Mouse (Mus musculus) embryonic fibroblast, embryonic 13.5 days (primary cell): ENCODE results near the gene Avp. TPM values are rescaled to one million over a fixed set of nuclear protein-coding genes. Genes with fewer than 3 reads are reported as not detected.
"Not testable (repeated sequence)": the region's sequence is repeated elsewhere in the genome, so short reads cannot be mapped to it uniquely, and the experiment has no call there.

Source experiments
- H3K27ac ChIP-seq: 2 replicates; pipeline ENCODE4 v1.5.1; 2012; ENCODE audit warnings: low read length, control low read depth, inconsistent platforms; ENCODE audit not compliant: insufficient read depth
- H3K4me1 ChIP-seq: 2 replicates; pipeline ENCODE4 v1.6.1; 2011; ENCODE audit warnings: low read length; ENCODE audit not compliant: control insufficient read depth, insufficient read depth
- H3K4me3 ChIP-seq: 2 replicates; pipeline ENCODE4 v1.5.1; 2011; ENCODE audit warnings: mild to moderate bottlenecking, control low read depth, low read length; ENCODE audit not compliant: insufficient read depth
- CTCF ChIP-seq: IDR thresholded peaks from 2 replicates; pipeline ENCODE4 v1.5.1; 2011; ENCODE audit warnings: mild to moderate bottlenecking, control low read depth, low read length, moderate library complexity, borderline replicate concordance; ENCODE audit not compliant: insufficient read depth
- POLR2A ChIP-seq: IDR thresholded peaks from 2 replicates; pipeline ENCODE4 v1.6.1; 2011; ENCODE audit warnings: low read depth, mild to moderate bottlenecking, control low read depth, low read length, moderate library complexity
- polyA plus RNA-seq: library from polyadenylated mRNA; stranded (reverse); fragments of >200 nt; gene quantifications from 2 replicates; pipeline ENCODE4 v1.2.4, GENCODE M21; 2011; ENCODE audit warnings: low read depth; ENCODE audit not compliant: missing spikeins, insufficient read length

Gene Avp
- polyA plus RNA-seq, 1 experiment: not detected

DNA sequence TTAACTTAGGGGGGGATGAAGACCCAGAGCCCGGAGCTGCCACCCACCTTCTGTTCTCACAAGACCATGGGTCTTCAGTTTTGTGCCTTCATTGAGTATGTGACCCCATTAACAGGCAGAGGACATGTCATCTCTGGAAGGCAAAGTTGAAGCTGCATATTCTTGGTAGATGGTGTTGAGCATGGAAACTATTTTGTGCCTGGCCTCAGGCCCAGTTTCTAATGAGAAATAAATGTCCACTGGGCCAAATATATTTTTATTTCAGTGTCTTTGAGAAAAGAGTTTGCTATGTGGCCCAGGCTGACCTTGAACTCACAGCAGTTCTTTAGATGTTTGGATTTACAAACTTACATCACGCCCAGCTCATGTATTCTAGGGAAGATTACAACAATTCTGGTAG lies 7.4 kb upstream of the Avp start:
- H3K27ac ChIP-seq: no peak overlapping the region
- TF ChIP-seq POLR2A: no peak
- no peak for TF ChIP-seq CTCF
- H3K4me1 ChIP-seq: no peaks in the 10 kb centered on the region
- no peak overlapping the region for H3K4me3 ChIP-seq

DNA sequence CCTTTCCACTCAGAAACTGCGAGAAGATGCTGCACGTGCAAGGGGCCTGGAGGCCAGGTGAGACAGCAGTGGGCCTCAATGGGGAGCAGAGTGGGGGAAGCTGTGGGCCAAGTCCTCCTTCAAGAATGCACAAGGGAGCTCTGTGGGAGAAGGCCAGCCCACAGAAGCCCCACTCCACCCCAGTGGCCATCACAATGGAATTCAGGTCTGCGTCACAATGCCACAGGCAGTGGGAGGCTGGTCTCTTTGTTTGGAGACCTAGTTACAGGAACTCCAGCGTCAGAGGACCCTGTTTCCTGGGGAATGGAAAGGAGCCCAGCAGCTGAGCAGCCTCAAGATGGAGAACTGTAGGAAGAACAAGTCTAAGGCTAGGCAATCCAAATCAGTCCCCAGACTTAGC lies 6.8 kb upstream of the Avp start:
- Histone ChIP-seq H3K4me1 (no peaks in the 10 kb centered on the region), H3K27ac (no peak overlapping the region)
- TF ChIP-seq CTCF (no peak), POLR2A (no peak)

DNA sequence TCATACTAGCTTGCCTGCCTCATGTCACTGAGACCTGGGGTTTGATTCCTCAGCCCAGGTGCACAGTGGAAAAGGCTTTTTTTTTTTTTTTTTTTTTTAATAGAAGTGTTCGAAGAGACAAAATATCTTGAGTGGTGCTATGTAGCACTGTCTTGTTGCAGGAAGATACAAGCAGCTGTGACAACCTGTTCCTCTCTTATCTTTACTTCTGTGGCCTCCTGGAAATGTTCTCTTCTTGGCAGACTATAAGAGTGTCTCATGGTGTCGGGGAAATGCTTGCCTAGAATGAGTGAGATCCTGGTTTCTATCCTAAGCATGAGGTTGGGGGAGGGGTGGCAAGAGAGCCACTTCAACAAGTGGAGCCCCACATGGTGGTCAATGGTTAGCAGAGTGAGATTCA lies 6.0 kb upstream of the Avp start:
- Histone ChIP-seq H3K27ac (no peak overlapping the region), H3K4me3 (no peak overlapping the region), H3K4me1 (no peaks in the 10 kb centered on the region)
- TF ChIP-seq POLR2A (no peak), CTCF (no peak)

More for the DNA sequence above, 6.8 kb upstream of the Avp start:
- no peak overlapping the region for H3K4me3 ChIP-seq

DNA sequence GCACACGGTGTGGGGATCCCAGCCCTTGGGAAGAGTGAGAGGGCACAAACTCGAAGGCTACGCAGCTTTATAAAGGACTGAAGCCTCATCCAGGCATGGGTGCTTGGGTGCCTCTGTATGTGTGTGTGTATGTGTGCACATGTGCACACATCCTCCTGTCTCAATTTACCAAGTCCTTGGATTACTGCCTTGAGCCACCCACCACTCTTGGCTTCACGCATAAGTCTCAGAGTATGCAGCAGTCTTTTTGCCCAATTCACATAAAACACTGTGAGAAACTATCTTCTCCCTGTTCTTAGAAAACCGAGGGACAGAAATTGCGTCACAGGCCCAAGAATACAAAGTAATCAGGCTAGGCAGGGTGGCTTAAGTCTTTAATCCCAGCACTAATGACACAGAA lies 3.7 kb upstream of the Avp start:
- no peak overlapping the region for H3K27ac ChIP-seq
- no peak overlapping the region for H3K4me3 ChIP-seq
- no peak for TF ChIP-seq CTCF
- no peak for TF ChIP-seq POLR2A
- H3K4me1 ChIP-seq: no peaks in the 10 kb centered on the region

DNA sequence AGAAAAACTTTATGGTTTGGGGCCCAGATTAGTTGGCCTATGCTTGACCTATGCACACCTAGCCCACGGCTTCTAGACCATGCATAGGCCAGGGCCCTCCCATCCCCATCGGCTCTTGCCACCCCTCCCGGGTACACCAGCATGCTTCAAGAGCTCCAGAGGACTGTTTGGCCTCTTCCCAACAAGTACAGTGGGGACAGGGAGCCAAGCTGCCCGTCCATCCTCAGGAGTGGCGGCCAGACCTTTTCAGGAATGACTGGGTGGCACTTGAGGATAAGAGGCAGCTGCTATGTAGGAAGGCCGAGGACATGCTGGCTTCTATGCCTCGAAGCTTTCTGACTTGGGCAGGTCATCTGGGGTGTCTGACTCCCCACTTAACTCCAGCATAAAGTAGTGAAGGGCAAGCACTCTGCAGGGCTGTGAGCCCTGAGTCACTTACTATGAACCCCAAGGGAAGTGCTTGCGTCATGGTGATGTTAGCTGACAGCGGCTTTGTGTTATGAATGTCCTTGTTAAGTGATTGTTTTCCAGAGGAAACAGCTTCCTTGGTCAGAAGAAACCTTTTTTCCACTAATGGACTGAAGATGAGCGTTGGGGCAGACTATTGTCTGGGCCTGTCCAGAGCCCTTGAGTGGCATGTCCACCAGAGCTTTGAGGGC lies 1.7 kb upstream of the Avp start:
- H3K27ac ChIP-seq: no peak overlapping the region
- no peak for TF ChIP-seq POLR2A
- TF ChIP-seq CTCF: no peak
- H3K4me3 ChIP-seq: no peak overlapping the region
- H3K4me1 ChIP-seq: no peaks in the 10 kb centered on the region

DNA sequence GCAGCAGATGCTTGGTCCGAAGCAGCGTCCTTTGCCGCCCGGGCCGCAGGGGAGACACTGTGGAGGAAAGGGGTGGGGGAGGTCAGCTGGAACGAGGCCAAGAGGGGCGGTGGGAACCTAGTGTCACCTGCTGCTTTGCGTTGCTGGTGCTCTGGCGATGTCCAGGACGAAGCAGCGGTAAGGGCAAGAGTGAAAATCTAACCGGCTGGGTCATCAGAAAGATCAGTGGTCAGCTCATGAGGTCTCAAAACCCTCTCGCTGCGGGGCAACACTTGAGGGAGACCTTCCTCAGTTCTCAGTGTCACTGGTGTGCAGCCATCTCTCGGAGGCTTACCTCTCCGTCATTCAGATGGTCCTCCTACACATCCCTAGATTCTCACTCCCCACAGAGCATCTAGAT lies 1.2 kb downstream of the Avp start:
- TF ChIP-seq POLR2A (no peak), CTCF (no peak)
- no peak overlapping the region for H3K4me3 ChIP-seq
- no peaks in the 10 kb centered on the region for H3K4me1 ChIP-seq
- H3K27ac ChIP-seq: no peak overlapping the region

DNA sequence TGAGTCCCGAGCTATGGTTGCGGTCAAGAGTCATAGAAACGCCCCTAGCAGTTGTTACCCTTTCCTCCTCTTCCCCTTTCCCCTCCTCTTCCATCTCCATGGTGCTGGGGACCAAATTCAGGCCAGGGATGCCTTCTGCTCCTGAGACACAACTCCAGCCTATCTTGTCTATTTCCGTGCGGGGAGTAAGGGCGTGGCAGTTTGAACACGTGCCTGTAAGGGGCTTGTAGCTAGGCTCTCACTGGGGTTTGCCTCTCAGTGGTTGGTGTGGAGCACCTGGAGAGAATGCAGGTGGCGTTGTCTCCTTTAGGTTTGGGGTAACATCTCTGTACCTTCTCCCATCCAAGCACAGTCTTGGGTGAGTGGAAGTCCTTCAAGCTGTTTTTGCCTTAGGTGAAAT lies 2.6 kb downstream of the Avp start:
- H3K4me1 ChIP-seq: no peaks in the 10 kb centered on the region
- no peak for TF ChIP-seq POLR2A
- no peak for TF ChIP-seq CTCF
- no peak overlapping the region for H3K27ac ChIP-seq
- H3K4me3 ChIP-seq: no peak overlapping the region

DNA sequence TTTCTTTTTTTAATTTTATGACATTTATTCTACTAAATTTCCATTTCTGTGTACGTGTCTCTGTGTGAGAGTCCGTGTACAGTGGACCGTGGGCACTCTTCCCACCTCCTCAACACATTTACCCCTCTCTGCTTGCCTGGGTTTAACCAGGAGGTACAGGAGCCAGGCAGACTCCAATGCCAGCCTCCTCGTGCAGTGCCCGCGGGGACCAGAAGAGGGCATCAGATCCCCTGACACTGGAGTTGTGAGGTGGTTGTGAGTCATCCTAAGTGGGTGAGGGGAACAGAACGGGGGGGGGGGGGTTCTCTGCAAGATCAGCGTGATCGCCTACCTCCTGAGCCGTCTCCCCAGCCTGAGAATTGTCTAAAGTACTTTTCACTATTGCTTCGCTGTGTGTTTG lies 4.2 kb downstream of the Avp start:
- no peak for TF ChIP-seq POLR2A
- peak; percentile 60; the same call in 1 of the 2 replicates for TF ChIP-seq CTCF
- Histone ChIP-seq H3K27ac (no peak overlapping the region), H3K4me1 (no peaks in the 10 kb centered on the region), H3K4me3 (no peak overlapping the region)

DNA sequence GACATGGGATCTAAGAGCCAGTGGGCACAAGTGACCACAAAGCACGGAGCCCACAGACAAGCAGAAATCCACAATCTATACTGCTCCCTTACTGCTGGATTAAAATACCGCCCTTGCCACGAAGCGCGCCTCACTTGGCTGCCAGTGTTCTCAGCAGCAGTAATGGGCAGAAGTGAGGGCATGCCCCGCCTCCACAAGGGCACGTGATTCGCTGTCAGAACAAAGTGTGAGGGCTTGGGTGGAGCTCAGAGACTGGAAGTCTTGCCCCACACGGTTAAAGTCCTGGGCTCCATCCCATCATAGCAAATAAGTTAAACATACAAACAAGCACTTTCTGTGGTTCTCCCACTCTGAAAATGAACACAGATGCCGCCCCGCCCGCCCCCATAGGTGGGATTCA lies 4.7 kb downstream of the Avp start:
- TF ChIP-seq CTCF (no peak), POLR2A (no peak)
- Histone ChIP-seq H3K4me3 (no peak overlapping the region), H3K27ac (no peak overlapping the region), H3K4me1 (no peaks in the 10 kb centered on the region)

DNA sequence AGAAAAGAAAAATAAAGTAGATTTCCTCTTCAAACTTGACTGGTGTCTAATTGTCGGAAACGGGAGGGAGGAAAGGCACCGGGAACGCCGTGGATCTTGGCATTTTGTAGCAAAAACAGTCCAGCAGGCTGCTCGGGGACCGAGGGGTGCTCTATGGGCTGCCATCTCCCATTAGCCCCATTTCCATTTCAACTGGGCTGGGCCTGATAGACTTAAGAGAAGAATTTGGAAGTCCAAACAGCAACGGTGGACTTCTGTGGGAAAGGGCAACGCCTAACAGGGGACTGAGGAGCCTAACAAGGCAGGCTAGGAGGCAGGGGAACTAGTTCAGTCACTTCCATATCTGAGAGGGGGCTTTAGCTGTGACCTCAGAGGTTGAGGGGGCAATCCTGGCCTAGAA lies 5.3 kb downstream of the Avp start:
- no peak overlapping the region for H3K4me3 ChIP-seq
- no peak for TF ChIP-seq POLR2A
- no peak for TF ChIP-seq CTCF
- no peaks in the 10 kb centered on the region for H3K4me1 ChIP-seq
- no peak overlapping the region for H3K27ac ChIP-seq

DNA sequence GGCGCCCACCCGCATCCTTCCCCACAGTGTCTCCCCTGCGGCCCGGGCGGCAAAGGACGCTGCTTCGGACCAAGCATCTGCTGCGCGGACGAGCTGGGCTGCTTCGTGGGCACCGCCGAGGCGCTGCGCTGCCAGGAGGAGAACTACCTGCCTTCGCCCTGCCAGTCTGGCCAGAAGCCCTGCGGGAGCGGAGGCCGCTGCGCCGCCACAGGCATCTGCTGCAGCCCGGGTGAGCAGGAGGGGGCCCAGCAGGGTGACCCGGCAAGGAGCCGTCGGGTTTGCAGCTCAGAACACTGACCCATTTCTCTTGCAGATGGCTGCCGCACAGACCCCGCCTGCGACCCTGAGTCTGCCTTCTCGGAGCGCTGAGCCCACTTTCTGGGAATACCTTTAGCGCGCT lies 5.8 kb downstream of the Avp start:
- not testable (repeated sequence) for H3K4me3 ChIP-seq, H3K27ac ChIP-seq, H3K4me1 ChIP-seq

DNA sequence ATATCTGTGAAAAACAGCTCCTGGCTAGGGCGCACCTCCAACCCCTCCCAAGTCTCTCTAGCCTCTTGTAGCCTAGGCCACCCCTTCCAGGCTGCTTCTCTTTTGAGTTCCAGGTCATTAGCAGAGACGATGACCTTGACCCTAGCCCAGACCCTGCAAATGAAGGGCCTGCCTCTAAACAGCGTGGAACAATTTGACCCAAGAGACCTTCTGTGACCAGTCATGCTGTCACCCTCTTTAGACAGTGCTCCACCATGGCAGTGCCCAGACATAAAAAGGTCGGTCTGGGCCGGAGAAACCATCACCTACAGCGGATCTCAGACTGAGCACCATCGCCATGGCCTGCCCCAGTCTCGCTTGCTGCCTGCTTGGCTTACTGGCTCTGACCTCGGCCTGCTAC lies 6.5 kb downstream of the Avp start, which contains the start of gene Oxt:
Gene Oxt (plus strand): TSS at position 301 of the 400 bp plus-strand sequence.
- no peak within 1 kb of the TSS for H3K4me3 ChIP-seq

More for the DNA sequence above, 6.5 kb downstream of the Avp start, which contains the start of gene Oxt:
- TF ChIP-seq CTCF (no peak), POLR2A (no peak)
- H3K27ac ChIP-seq: no peak within 1 kb of the TSS
- no peaks in the 10 kb centered on the region for H3K4me1 ChIP-seq
